Mouse (Mus musculus): ENCODE data around the gene Plod1. TPM values are rescaled to one million over a fixed set of nuclear protein-coding genes. Genes with fewer than 3 reads are reported as not detected.
A peak's percentile ranks its signal among the peaks of the same experiment; 100 is the strongest.

The Plod1 gene
- total RNA-seq, 2 experiments from 2014 or later = 4.8 to 10.5 TPM

DNA sequence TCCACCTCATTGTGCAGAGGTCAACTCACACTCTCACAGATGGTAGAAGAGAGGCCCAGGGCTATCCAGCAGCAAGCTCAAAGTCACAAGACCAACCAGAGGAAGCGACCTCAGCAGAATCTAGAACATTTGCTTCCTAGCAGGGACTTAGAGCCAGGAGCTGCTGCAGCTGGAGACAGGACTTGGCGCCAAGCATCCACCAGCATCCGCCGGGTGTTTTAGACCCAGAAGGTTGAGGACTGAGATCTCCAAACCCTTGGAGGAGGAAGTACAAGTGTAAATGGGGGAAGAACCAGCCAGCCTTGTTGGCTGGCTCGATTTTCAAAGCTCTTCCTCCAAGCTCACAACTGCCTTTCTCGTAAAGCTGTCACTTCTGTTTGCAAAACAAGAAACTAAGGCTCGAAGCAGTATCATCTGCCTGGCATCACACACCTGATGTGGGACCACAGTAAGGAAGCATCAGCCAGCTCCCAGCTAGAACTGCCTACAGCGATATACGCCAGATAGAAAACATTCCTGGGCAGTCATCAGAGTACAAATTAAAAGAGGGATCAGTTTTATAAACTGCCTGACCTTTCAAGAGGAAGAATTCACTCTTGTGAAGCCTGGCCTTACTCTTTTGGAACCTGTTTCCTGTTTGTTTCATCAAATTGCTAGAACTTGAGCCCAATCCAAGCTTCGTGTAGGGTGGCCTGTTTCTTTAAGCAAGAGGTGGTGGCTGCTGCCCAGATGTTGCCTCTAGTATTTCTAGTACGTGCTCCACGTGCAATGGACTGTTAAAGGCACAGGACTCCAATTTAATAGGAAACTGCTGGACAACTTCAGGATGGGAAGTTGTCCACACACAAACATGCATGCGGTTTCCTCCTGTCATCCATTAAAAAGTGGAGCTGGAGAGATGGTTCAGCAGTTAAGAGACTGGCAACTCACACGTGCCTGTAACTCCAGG lies 1.9 kb upstream of the Plod1 start:
- no peak for ATAC-seq (replicated peaks; ENCODE audit: poor library complexity)

GRCm38 (mm10) chr4:147937486-147937885 lies 919 bp upstream of the Plod1 start:
- no peak for ATAC-seq (replicated peaks; ENCODE audit: poor library complexity)

- no peak for ATAC-seq (replicated peaks; ENCODE audit: poor library complexity)
Observed at GRCm38 (mm10) chr4:147937021-147937420, 454 bp upstream of the Plod1 start.

DNA sequence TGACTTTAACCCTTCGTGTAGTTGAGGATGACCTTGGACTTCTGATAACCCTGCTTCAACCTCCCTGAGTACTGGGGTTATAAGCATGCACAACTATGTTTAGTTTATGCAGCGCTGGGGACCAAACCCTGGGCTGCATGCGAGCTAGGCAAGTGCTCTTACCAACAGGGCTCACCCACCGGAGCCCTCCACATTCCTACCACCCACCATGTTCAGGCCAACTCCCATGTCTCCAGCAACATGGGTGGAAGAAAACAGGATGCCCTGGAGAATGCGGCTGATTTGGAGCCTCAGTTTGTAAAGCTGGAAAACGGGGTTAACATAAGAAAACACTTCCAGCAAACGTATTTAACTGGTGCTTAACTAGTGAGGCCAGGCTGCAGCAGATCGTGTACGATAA lies 663 bp downstream of the Plod1 start:
- ATAC-seq (replicated peaks; ENCODE audit: poor library complexity) = no peak

- ATAC-seq (replicated peaks; ENCODE audit: poor library complexity) = no peak
Observed at GRCm38 (mm10) chr4:147934611-147935010, 2.0 kb downstream of the Plod1 start.

- ATAC-seq (replicated peaks; ENCODE audit: poor library complexity) = no peak
Observed at GRCm38 (mm10) chr4:147934134-147934533, 2.4 kb downstream of the Plod1 start.

DNA sequence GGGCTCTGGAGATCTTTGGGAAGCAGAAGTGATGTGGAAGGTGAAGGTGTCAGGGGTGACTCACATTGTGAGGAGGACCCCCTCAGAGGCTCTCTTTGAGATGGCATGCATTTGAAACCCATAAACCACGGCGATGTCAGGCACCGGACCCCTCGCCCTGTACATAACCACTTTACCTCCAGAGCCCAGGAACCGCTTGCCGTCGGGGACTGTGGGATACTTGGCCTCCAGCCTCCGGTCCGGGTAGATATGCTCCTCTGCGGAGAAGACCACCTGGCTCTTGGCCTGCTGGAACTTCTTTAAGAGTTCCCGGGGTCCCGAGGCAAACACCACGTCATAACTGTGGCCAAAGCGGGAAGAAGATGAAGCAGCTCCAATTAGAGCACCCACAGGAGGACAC lies 5.6 kb downstream of the Plod1 start:
- no peak for ATAC-seq (replicated peaks; ENCODE audit: poor library complexity)

GRCm38 (mm10) chr4:147928540-147928939 lies 8.0 kb downstream of the Plod1 start:
- peak; percentile 29 for ATAC-seq (replicated peaks; ENCODE audit: poor library complexity)

GRCm38 (mm10) chr4:147928136-147928535 lies 8.4 kb downstream of the Plod1 start:
- ATAC-seq (replicated peaks; ENCODE audit: poor library complexity) = peak; percentile 10; the same call in 1 of the 2 replicates

DNA sequence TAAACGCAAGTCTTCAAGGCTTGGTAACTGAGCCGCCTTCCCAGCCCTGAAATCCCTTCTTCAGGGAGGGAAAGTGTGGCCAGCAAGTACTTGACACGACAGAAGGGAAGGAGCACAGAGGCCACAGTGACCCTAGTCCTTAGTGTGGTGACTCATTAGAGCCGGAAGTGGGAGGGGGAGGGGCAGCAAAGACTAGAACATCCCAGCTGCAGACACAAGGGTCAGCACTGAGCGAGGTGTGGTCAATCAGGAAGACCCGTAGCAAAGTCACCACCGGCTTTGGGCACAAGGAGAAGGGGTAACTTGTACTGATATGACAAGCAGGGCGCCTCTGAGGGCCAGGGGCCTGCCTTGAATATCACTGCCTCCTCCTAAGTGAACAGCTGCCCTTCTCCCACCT lies 8.9 kb downstream of the Plod1 start:
- peak; percentile 62 for ATAC-seq (replicated peaks; ENCODE audit: poor library complexity)

GRCm38 (mm10) chr4:147922341-147922740 lies 14.2 kb downstream of the Plod1 start:
- ATAC-seq (replicated peaks; ENCODE audit: poor library complexity) = peak; percentile 41

GRCm38 (mm10) chr4:147920973-147921372 lies 15.6 kb downstream of the Plod1 start:
- no peak for ATAC-seq (replicated peaks; ENCODE audit: poor library complexity)

- ATAC-seq (replicated peaks; ENCODE audit: poor library complexity) = peak; percentile 90
Observed at GRCm38 (mm10) chr4:147918459-147919121, 18.0 kb downstream of the Plod1 start.

DNA sequence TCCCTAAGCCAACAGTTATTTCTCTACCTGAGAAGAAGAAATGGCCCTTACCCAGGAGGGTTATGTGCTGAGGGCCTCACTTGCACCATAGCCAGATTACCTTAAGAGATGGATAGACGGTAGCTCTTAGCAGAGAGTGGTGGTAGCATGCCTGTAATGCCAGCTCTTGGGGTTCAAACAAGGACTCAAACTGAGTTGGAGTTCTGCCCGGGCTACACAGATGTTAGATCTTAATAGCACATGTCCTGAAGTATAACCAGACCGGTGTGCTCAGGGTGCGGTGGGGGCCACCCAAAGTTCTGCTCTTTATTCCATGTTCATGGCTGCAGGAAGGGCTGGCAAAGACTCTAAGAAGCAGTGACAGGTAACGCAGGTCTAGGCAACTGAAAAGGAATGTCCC lies 27.1 kb downstream of the Plod1 start:
- no peak for ATAC-seq (replicated peaks; ENCODE audit: poor library complexity)

- ATAC-seq (replicated peaks; ENCODE audit: poor library complexity) = no peak
Observed at GRCm38 (mm10) chr4:147906230-147906629, 30.3 kb downstream of the Plod1 start.

DNA sequence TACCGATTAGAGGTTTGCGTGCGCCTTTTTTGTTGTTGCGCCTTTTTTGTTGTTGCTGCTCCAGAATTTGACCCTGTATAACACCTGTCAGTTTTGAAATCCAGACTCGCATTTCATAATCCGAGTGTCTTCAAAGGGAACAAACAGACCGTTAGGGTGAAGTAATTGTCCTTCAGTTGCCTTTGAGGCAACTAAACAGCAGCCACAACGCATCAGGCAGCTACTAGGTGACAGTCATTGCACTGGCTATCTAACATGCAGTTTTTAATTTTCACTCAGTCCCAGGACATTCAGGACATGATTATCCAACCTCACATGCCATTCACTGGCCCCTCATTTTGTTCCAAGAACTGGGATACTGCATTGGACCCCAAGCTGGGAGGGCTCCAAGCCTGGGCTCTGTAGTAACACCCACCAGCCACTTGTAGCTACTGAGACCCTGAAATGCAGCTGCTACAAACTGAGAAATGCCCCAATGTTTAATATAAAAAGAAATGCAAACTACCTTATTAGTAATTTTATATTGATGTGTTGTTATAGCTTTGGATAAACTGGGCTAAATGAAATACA lies 31.4 kb downstream of the Plod1 start:
- peak; percentile 57 for ATAC-seq (replicated peaks; ENCODE audit: poor library complexity)

DNA sequence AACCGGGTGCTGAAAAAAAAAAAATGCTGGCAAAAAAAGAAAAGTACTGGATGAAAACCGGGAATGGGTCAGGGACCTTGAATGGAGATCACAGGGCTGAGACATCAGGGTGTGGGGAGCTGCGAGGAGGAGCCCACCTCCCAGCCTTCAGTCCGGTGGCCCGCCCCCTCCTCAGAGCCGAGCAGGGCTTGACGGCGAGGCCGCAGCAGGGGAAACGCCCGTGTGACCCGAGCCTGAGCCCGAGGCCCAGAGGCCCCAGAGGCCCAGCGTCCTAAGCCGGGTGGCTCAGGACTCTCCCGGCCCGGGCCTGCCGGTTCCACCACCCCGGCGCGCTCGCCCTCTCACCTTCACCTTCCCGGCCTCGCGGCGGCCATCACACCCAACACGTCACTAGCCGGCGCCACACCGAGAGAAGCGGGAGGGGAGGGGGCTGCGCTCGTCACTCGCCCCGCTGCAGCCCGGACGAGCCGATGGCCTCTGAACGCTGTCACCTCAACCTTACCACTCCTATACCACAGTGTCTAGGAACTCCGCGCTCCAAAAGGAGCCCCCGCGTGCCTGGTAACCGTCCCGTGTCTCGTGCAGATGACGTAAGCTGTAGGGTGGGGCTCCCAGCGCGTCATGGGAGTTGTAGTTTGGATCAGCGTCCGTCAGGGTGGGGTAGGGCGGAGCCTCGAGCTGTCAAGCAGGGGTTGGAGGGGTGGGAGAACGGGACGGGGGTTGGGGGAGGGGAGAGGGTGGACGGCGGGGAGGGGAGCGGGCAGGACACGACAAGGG lies 32.1 kb downstream of the Plod1 start, which contains the start of gene Mfn2:
Mfn2 (minus strand) TSS at position 392 of the 777 bp plus-strand sequence.
- ATAC-seq (replicated peaks; ENCODE audit: poor library complexity) = peak; percentile 90

DNA sequence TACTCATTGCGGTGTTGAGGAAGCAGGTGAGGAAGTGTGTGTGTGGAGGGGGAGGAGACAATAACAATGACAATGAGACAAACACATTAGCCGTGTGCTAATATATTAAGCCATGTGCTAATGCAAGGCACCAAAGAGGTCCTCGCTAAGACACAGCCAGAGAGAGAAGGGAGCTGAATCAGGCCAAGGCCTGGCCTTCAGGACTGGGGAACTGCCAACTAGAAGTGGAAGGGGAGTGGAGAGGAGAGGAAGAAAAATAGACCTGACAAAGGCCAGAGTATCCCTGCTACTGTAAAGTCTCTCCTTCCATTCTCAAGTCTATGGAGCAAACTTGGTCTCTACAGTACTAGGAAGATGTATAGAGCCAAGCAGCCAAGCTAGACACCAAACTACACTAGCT lies 33.0 kb downstream of the Plod1 start:
- ATAC-seq (replicated peaks; ENCODE audit: poor library complexity) = no peak

DNA sequence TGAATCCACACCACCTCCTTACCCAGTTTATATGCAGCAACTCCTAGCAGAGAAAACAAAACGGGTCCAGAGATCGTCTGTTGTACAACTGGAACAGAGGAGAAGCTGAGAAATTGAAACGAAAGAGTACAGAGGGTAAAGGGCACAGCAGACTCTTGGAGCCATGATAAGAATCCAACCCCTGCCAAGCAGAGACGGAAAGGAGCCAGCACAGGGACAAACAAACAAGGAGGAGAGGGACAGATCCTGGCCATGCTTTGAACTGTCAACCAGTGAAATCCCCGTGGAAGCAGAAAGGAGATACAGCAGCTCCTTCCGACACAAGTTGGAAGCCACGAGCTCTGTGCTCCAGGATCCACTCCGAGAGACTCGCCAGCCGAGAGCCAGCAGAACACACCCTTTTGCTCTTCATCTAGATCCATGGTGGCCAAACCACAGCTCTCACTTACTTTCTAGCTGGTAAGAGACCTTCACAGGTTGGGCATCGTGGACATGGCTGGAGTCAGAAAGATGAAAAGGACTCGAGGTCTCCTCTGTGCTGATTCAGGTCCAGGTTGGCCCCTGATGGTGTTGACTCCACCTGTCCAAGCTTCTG lies 33.6 kb downstream of the Plod1 start:
- no peak for ATAC-seq (replicated peaks; ENCODE audit: poor library complexity)

GRCm38 (mm10) chr4:147900452-147900851 lies 36.1 kb downstream of the Plod1 start:
- ATAC-seq (replicated peaks; ENCODE audit: poor library complexity) = no peak

Measured in megakaryocyte progenitor cell, adult 5-6 weeks (primary cell).